Mouse (Mus musculus) forebrain, postnatal 0 days (tissue): Measurements from ENCODE around the gene Atp7a. TPM values are rescaled to one million over a fixed set of nuclear protein-coding genes. Genes with fewer than 3 reads are reported as not detected.

ENCODE experiments used
- ATAC-seq: fragments of 200-750 bp; cut with Nextera tagmentation; 2 replicates; pipeline ENCODE4 v1.8.0; 2017; ENCODE audit warnings: mild to moderate bottlenecking, moderate library complexity
- DNase-seq: peaks from one replicate; pipeline ENCODE4 v3.0.0-alpha.2; 2015
- H3K27ac ChIP-seq: fragments of 300-500 bp; sonication (generic); 2 replicates; pipeline ENCODE4 v1.5.1; 2014; ENCODE audit warnings: low read depth, mild to moderate bottlenecking, antibody characterized with exemption, low read length, moderate library complexity, mixed read lengths
- H3K27me3 ChIP-seq: fragments of 300-500 bp; sonication (generic); 2 replicates; pipeline ENCODE4 v1.6.1; 2014; ENCODE audit warnings: mild to moderate bottlenecking, low read length, mixed read lengths; ENCODE audit not compliant: insufficient read depth
- H3K36me3 ChIP-seq: fragments of 300-500 bp; sonication (generic); 2 replicates; pipeline ENCODE4 v1.6.1; 2014; ENCODE audit warnings: mild to moderate bottlenecking, moderate library complexity; ENCODE audit not compliant: insufficient read depth
- H3K4me1 ChIP-seq: fragments of 300-500 bp; sonication (generic); 2 replicates; pipeline ENCODE4 v1.6.1; 2014; ENCODE audit warnings: antibody characterized with exemption; ENCODE audit not compliant: insufficient read depth
- H3K4me2 ChIP-seq: fragments of 300-500 bp; sonication (generic); 2 replicates; pipeline ENCODE4 v1.6.1; 2014; ENCODE audit warnings: low read depth, mild to moderate bottlenecking, moderate library complexity
- H3K4me3 ChIP-seq: fragments of 300-500 bp; sonication (generic); 2 replicates; pipeline ENCODE4 v1.5.1; 2014; ENCODE audit warnings: low read depth, low read length, mixed read lengths
- H3K9ac ChIP-seq: fragments of 300-500 bp; sonication (generic); 2 replicates; pipeline ENCODE4 v1.6.1; 2014; ENCODE audit warnings: mild to moderate bottlenecking
- H3K9me3 ChIP-seq: fragments of 300-500 bp; sonication (generic); 2 replicates; pipeline ENCODE4 v1.6.1; 2016; ENCODE audit warnings: low read length
- CTCF ChIP-seq: sonication (generic); IDR thresholded peaks from 2 replicates; pipeline ENCODE4 v1.5.1; 2016; ENCODE audit warnings: antibody characterized with exemption, control low read depth, low read depth
- WGBS: fragments of 180-500 bp; shearing (Covaris S2); extraction: QIAGEN DNeasy Blood & Tissue Kit; methylation state at CpG from one replicate; pipeline ENCODE4 v1.1.7; 2014; 5-methylcytosine and 5-hydroxymethylcytosine counted together
- polyA plus RNA-seq: library from polyadenylated mRNA; unstranded; fragments of >200 nt; fragmentation: Nextera tagmentation; extraction: Ambion mirVana; gene quantifications from 2 replicates; pipeline ENCODE4 v1.2.1, GENCODE M21; 2015
- total RNA-seq: library from RNA; depleted of rRNA; stranded (reverse); fragments of >200 nt; gene quantifications from 2 replicates; pipeline ENCODE4 v1.2.3, GENCODE M21; 2014

The Atp7a gene
- total and polyA plus RNA-seq, 2 experiments from 2014 or later: 6.5 to 14.6 TPM

DNA sequence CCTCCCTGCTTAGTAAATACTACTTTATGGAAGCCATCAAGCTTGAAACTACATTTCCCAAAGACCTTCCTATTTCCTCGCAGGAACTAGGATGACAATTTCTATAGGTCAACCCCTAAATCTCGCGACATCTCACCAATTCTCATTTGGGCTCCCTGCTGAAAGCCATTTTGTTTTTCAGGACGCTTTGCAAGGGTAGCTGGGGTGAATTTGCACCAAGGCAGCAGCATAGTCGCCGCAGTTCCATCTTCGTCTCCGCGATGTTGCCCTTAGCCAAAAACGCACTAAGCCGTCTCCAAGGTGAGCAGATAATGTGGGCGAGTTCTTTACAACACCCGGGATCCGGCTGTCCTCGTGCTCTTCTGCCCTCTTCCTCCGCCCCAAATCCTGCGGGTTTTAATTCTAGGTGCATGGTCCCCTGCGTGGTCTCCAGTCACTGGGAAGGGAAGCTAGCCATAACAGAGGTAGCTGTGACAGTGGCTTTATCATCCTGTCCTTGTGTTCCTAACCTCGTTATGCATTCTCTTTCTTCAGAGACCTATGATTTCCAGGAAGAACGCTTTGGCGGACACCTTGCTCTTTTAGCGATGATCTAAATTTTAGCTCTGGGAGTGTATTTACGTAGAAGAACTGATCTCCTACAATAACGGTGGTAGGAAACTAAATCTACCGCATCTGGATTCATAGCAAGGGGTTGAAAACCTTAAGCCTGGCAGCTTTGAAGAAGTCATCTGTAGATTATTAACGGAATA is 11.3 kb upstream of the Atp7a start, which contains the start of gene Cox7b:
Cox7b (plus strand) TSS at position 130 of the 752 bp plus-strand sequence.
- TF ChIP-seq CTCF: no peak
- H3K27me3 ChIP-seq: no peaks in the 10 kb centered on the region
- H3K9ac ChIP-seq: peak within 1 kb of the TSS; percentile 73
- H3K4me2 ChIP-seq: peak within 1 kb of the TSS; percentile 47
- H3K4me1 ChIP-seq: no peaks in the 10 kb centered on the region
- peak within 1 kb of the TSS; percentile 53 for H3K4me3 ChIP-seq
- peak within 1 kb of the TSS; percentile 90 for H3K27ac ChIP-seq
- peak; percentile 74 for ATAC-seq
- H3K36me3 ChIP-seq: no peaks in the 10 kb centered on the region
- no peaks in the 10 kb centered on the region for H3K9me3 ChIP-seq
- DNase-seq: peak; percentile 90
- WGBS: 27% methylated on average over 26 of the region's 26 CpGs

DNA sequence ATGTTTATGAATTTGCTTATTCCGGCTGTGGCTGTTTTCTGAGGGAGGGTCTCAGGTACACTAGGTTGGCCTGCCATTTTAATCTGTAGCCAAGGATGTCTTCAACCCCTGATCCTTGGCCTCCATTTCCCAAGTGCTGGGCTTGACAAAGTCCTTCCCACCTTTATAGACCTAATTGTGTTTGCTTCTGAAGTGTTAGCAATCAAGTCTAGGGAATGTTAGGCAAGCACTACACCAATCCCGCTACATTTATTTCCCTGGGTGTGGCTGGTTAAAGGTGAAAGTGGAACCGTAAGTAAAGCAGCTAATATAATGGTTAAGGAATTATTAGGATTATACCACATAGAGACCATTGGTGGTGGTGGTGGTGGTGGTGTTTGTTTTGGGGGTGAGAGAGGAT is 10.0 kb upstream of the Atp7a start:
- 91% methylated on average over 3 of the region's 3 CpGs for WGBS
- no peak overlapping the region for H3K27ac ChIP-seq
- H3K4me3 ChIP-seq: no peak overlapping the region
- no peaks in the 10 kb centered on the region for H3K4me1 ChIP-seq
- no peak overlapping the region for H3K9ac ChIP-seq
- DNase-seq (no peak), ATAC-seq (no peak)
- no peaks in the 10 kb centered on the region for H3K9me3 ChIP-seq
- TF ChIP-seq CTCF: no peak
- H3K27me3 ChIP-seq: no peaks in the 10 kb centered on the region
- H3K4me2 ChIP-seq: peak overlapping the region; percentile 2; the same call in 1 of the 2 replicates
- no peaks in the 10 kb centered on the region for H3K36me3 ChIP-seq

DNA sequence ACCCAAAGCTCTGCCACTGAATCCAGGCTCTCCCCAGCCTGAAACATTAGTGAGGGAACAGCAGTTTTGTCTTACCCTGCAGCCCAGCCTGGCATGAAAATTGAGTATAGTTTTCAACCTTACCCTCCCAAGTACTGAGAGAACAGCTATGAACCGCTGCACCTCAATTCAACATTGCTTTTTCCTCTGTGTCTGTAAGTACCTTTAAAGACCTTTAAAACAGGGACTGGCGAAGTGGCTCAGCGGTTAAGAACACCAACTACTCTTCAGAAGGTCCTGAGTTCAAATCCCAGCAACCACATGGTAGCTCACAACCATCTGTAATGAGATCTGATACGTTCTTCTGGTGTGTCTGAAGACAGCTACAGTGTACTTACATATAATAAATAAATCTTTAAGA is 9.6 kb upstream of the Atp7a start:
- no peak for DNase-seq
- TF ChIP-seq CTCF: no peak
- no peaks in the 10 kb centered on the region for H3K27me3 ChIP-seq
- H3K9ac ChIP-seq: no peak overlapping the region
- H3K27ac ChIP-seq: no peak overlapping the region
- no peak for ATAC-seq
- no peaks in the 10 kb centered on the region for H3K9me3 ChIP-seq
- WGBS: 91% methylated on average over 4 of the region's 4 CpGs
- no peak overlapping the region for H3K4me2 ChIP-seq
- no peaks in the 10 kb centered on the region for H3K36me3 ChIP-seq
- no peak overlapping the region for H3K4me3 ChIP-seq
- H3K4me1 ChIP-seq: no peaks in the 10 kb centered on the region

DNA sequence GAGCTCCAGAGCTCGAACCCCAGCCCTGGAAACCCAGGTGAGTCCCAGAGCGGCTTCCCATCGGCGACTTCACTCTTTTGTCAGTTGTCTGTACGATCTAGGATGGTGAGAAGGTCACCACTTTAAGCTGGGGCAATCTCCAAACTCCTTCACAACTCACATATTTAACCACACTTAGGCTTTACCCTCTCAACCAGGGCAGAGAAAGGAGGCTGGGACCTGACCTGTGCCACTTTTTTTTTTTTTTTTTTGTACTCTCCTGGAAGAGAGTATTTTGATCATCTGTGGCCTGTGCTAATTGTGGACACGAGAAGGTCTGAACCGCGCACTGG is 233 bp downstream of the Atp7a start:
- H3K4me3 ChIP-seq: peak overlapping the region; percentile 58
- peak overlapping the region; percentile 59; the same call in 1 of the 2 replicates for H3K27ac ChIP-seq
- peaks cover 3% of the 10 kb centered on the region for H3K4me1 ChIP-seq
- H3K36me3 ChIP-seq: no peaks in the 10 kb centered on the region
- DNase-seq: no peak
- peak; percentile 33; the same call in 1 of the 2 replicates for ATAC-seq
- H3K9me3 ChIP-seq: no peaks in the 10 kb centered on the region
- no peak for TF ChIP-seq CTCF
- peak overlapping the region; percentile 56 for H3K9ac ChIP-seq
- H3K4me2 ChIP-seq: peak overlapping the region; percentile 45
- 28% methylated on average over 8 of the region's 8 CpGs for WGBS
- H3K27me3 ChIP-seq: no peaks in the 10 kb centered on the region

DNA sequence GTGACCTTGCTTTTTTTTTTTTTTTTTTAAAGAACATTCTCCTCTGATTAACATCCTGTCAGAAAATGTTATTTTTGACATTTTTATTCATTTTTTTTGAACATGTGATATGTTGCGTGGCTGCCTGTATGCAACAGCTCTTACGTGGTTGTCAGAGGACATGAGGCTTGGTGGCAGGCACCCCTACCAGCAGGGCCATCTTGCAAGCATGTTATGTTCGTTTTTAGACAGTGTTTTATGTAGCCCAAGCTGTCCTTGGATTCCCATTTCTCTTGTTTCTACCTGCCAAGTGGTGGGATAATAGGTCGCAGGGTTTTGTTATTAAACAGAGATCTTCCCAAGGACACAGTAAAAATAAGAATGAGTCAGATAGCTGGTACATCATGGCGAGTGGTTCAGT is 3.1 kb downstream of the Atp7a start:
- TF ChIP-seq CTCF: no peak
- H3K9me3 ChIP-seq: no peaks in the 10 kb centered on the region
- no peak for ATAC-seq

DNA sequence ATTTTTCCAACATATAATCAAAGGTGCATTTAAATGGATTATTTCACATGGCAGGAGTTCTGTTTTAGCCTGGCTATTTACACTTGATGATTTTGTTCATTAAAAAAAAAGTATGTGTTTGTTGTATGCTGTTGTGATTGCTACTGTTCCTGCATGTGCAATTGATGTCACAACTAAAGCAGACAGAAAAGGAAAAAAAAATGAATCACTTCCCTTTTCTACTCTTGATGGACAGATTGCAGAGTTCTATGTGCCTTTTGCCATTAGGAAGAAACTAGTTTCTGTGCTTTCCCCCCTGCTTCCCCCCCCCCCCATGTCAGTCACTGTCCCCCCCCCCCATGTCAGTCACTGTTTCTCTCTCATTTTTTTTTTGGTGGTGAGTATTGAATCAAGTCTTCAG is 4.0 kb downstream of the Atp7a start:
- H3K27ac ChIP-seq: no peak overlapping the region
- no peak overlapping the region for H3K4me3 ChIP-seq
- DNase-seq (no peak), ATAC-seq (no peak)
- H3K9ac ChIP-seq: no peak overlapping the region
- no peaks in the 10 kb centered on the region for H3K36me3 ChIP-seq
- H3K4me1 ChIP-seq: peaks cover 3% of the 10 kb centered on the region
- H3K4me2 ChIP-seq: no peak overlapping the region
- TF ChIP-seq CTCF: no peak
- H3K27me3 ChIP-seq: no peaks in the 10 kb centered on the region
- no peaks in the 10 kb centered on the region for H3K9me3 ChIP-seq

More for the DNA sequence above, 3.1 kb downstream of the Atp7a start:
- WGBS: 67% methylated on average over 5 of the region's 5 CpGs
- H3K4me1 ChIP-seq: peaks cover 3% of the 10 kb centered on the region
- DNase-seq: no peak
- no peak overlapping the region for H3K4me3 ChIP-seq
- no peak overlapping the region for H3K9ac ChIP-seq
- no peaks in the 10 kb centered on the region for H3K27me3 ChIP-seq
- no peak overlapping the region for H3K4me2 ChIP-seq
- no peaks in the 10 kb centered on the region for H3K36me3 ChIP-seq
- no peak overlapping the region for H3K27ac ChIP-seq

DNA sequence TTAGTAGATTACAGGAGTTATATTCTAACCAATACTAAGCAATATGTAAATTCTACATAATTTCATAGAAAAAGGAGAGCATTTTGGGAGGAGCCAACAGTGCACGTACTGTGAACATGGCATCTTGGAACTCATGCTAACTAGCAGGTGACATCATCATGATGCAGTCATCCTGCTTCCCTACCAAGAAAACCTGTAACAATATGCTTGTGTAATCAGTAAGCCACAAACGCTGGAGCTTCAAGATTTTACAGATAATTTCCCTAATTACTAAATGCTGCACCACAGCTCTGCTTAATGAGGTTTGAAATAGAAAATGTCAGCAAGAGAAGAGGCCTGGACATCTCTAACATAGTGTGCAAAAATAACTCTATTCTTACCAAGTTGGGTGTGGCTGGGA is 8.7 kb downstream of the Atp7a start:
- no peak overlapping the region for H3K4me3 ChIP-seq
- no peak for TF ChIP-seq CTCF
- H3K27me3 ChIP-seq: no peaks in the 10 kb centered on the region
- H3K4me1 ChIP-seq: no peaks in the 10 kb centered on the region
- no peak overlapping the region for H3K4me2 ChIP-seq
- no peak for ATAC-seq
- no peaks in the 10 kb centered on the region for H3K9me3 ChIP-seq
- no peak for DNase-seq
- no peak overlapping the region for H3K9ac ChIP-seq
- H3K27ac ChIP-seq: no peak overlapping the region
- H3K36me3 ChIP-seq: no peaks in the 10 kb centered on the region
- WGBS: 50% methylated on average over 2 of the region's 2 CpGs
